Mouse (Mus musculus) granulocyte monocyte progenitor cell, adult 5-6 weeks (primary cell): Measurements from ENCODE around the gene 2310079G19Rik. TPM values are rescaled to one million over a fixed set of nuclear protein-coding genes. Genes with fewer than 3 reads are reported as not detected.

ENCODE experiments used
- total RNA-seq, 2 experiments: library from RNA; stranded (forward) in 1 of 2; stranded (reverse) in 1 of 2; fragments of 200-712, 200-1000 nt in 1 of 2; fragments of >200 nt in 1 of 2; fragmentation: Nextera tagmentation in 1 of 2; gene quantifications; 2 replicates each; pipeline ENCODE4 v1.2.3; 2014 to 2017

The 2310079G19Rik gene
- total RNA-seq, 2 experiments from 2014 or later = not detected

Other genes starting within 250 kb of the 2310079G19Rik start
- not detected in 2 replicates for gene Cldn17, start 120.7 kb downstream of the 2310079G19Rik start, total RNA-seq (2014; fragmentation: Nextera tagmentation)
- gene Cldn17, start 120.7 kb downstream of the 2310079G19Rik start, total RNA-seq (2017) = not detected in 2 replicates
- gene Cldn8, start 64.5 kb downstream of the 2310079G19Rik start, total RNA-seq (2014; fragmentation: Nextera tagmentation) = not detected in 2 replicates
- not detected in 2 replicates for gene Cldn8, start 64.5 kb downstream of the 2310079G19Rik start, total RNA-seq (2017)
- not detected in 2 replicates for gene Krtap24-1, start 15.4 kb downstream of the 2310079G19Rik start, total RNA-seq (2014; fragmentation: Nextera tagmentation)
- not detected in 2 replicates for gene Krtap24-1, start 15.4 kb downstream of the 2310079G19Rik start, total RNA-seq (2017)
- gene Krtap26-1, start 20.1 kb upstream of the 2310079G19Rik start, total RNA-seq (2014; fragmentation: Nextera tagmentation) = not detected in 2 replicates
- gene Krtap26-1, start 20.1 kb upstream of the 2310079G19Rik start, total RNA-seq (2017) = not detected in 2 replicates
- not detected in 2 replicates for gene Krtap27-1, start 44.0 kb upstream of the 2310079G19Rik start, total RNA-seq (2014; fragmentation: Nextera tagmentation)
- not detected in 2 replicates for gene Krtap27-1, start 44.0 kb upstream of the 2310079G19Rik start, total RNA-seq (2017)
- gene 2310061N02Rik, start 80.3 kb upstream of the 2310079G19Rik start, total RNA-seq (2014; fragmentation: Nextera tagmentation) = not detected in 2 replicates
- gene 2310061N02Rik, start 80.3 kb upstream of the 2310079G19Rik start, total RNA-seq (2017) = not detected in 2 replicates
- not detected in 2 replicates for gene Krtap13-1, start 101.2 kb upstream of the 2310079G19Rik start, total RNA-seq (2014; fragmentation: Nextera tagmentation)
- gene Krtap13-1, start 101.2 kb upstream of the 2310079G19Rik start, total RNA-seq (2017) = not detected in 2 replicates
- not detected in 2 replicates for gene Krtap13, start 124.0 kb upstream of the 2310079G19Rik start, total RNA-seq (2014; fragmentation: Nextera tagmentation)
- gene Krtap13, start 124.0 kb upstream of the 2310079G19Rik start, total RNA-seq (2017) = not detected in 2 replicates
- not detected in 2 replicates for gene 2310034C09Rik, start 131.2 kb upstream of the 2310079G19Rik start, total RNA-seq (2014; fragmentation: Nextera tagmentation)
- gene 2310034C09Rik, start 131.2 kb upstream of the 2310079G19Rik start, total RNA-seq (2017) = not detected in 2 replicates
- gene 2310057N15Rik, start 146.5 kb upstream of the 2310079G19Rik start, total RNA-seq (2014; fragmentation: Nextera tagmentation) = not detected in 2 replicates
- gene 2310057N15Rik, start 146.5 kb upstream of the 2310079G19Rik start, total RNA-seq (2017) = not detected in 2 replicates
- not detected in 2 replicates for gene Gm5965, start 150.2 kb upstream of the 2310079G19Rik start, total RNA-seq (2014; fragmentation: Nextera tagmentation)
- gene Gm5965, start 150.2 kb upstream of the 2310079G19Rik start, total RNA-seq (2017) = not detected in 2 replicates
- gene Gm20741, start 184.6 kb upstream of the 2310079G19Rik start, total RNA-seq (2014; fragmentation: Nextera tagmentation) = not detected in 2 replicates
- not detected in 2 replicates for gene Gm20741, start 184.6 kb upstream of the 2310079G19Rik start, total RNA-seq (2017)
- not detected in 2 replicates for gene Krtap15, start 192.5 kb upstream of the 2310079G19Rik start, total RNA-seq (2014; fragmentation: Nextera tagmentation)
- not detected in 2 replicates for gene Krtap15, start 192.5 kb upstream of the 2310079G19Rik start, total RNA-seq (2017)
- not detected in 2 replicates for gene Krtap14, start 198.5 kb upstream of the 2310079G19Rik start, total RNA-seq (2014; fragmentation: Nextera tagmentation)
- gene Krtap14, start 198.5 kb upstream of the 2310079G19Rik start, total RNA-seq (2017) = not detected in 2 replicates
- gene Krtap19-1, start 241.7 kb upstream of the 2310079G19Rik start, total RNA-seq (2014; fragmentation: Nextera tagmentation) = not detected in 2 replicates
- not detected in 2 replicates for gene Krtap19-1, start 241.7 kb upstream of the 2310079G19Rik start, total RNA-seq (2017)
- gene Krtap19-2, start 246.6 kb upstream of the 2310079G19Rik start, total RNA-seq (2014; fragmentation: Nextera tagmentation) = not detected in 2 replicates
- not detected in 2 replicates for gene Krtap19-2, start 246.6 kb upstream of the 2310079G19Rik start, total RNA-seq (2017)